Mouse (Mus musculus) MEL (cell line): ENCODE results near the gene Pigq. TPM values are rescaled to one million over a fixed set of nuclear protein-coding genes. Genes with fewer than 3 reads are reported as not detected.

Source experiments
- DNase-seq: peaks from one replicate; pipeline ENCODE4 v3.0.0; 2011; ENCODE audit warnings: low read depth, low spot score
- H3K27ac ChIP-seq: 2 replicates; pipeline ENCODE4 v1.5.1; 2012; ENCODE audit warnings: low read depth, mild to moderate bottlenecking, control low read depth, low read length, moderate library complexity; ENCODE audit not compliant: control insufficient read depth
- H3K27me3 ChIP-seq, 2 experiments: fragments of 150-350 bp in 1 of 2; sonication (generic) in 1 of 2; 2 replicates each; pipeline ENCODE4 v1.6.1; 2012; ENCODE audit warnings: low read length in 2 of 2, mild to moderate bottlenecking in 2 of 2, improper control_type of control experiment in 1 of 2, moderate library complexity in 1 of 2; ENCODE audit not compliant: insufficient read depth in 2 of 2, control insufficient read depth in 1 of 2
- H3K36me3 ChIP-seq, 2 experiments: 2 replicates each; pipeline ENCODE4 v1.6.1; 2012 to 2014; ENCODE audit warnings: low read length in 2 of 2, improper control_type of control experiment in 1 of 2, inconsistent platforms in 1 of 2, mild to moderate bottlenecking in 1 of 2; ENCODE audit not compliant: insufficient read depth in 2 of 2, control insufficient read depth in 1 of 2
- H3K4me1 ChIP-seq, 2 experiments: fragments of 150-350 bp in 1 of 2; sonication (generic) in 1 of 2; 2 replicates each; pipeline ENCODE4 v1.6.1; 2012; ENCODE audit warnings: low read length in 2 of 2, improper control_type of control experiment in 1 of 2, mild to moderate bottlenecking in 1 of 2; ENCODE audit not compliant: insufficient read depth in 2 of 2, control insufficient read depth in 1 of 2
- H3K4me3 ChIP-seq, 2 experiments: fragments of 150-350 bp in 1 of 2; sonication (generic) in 1 of 2; 2 replicates each; pipeline ENCODE4 v1.5.1; 2012; ENCODE audit warnings: low read depth in 2 of 2, low read length in 2 of 2, mild to moderate bottlenecking in 2 of 2, moderate library complexity in 2 of 2, control low read depth in 1 of 2, improper control_type of control experiment in 1 of 2; ENCODE audit not compliant: control insufficient read depth in 1 of 2, insufficient read depth in 1 of 2
- H3K79me2 ChIP-seq: 2 replicates; pipeline ENCODE4 v1.6.1; 2012; ENCODE audit warnings: mild to moderate bottlenecking, low read length, moderate library complexity; ENCODE audit not compliant: control insufficient read depth, poor library complexity, insufficient read depth
- H3K9ac ChIP-seq: 2 replicates; pipeline ENCODE4 v1.6.1; 2012; ENCODE audit warnings: low read depth, mild to moderate bottlenecking, control low read depth, low read length, moderate library complexity; ENCODE audit not compliant: control insufficient read depth, poor library complexity, severe bottlenecking
- H3K9me3 ChIP-seq: fragments of 150-350 bp; sonication (generic); replicated peaks from 2 replicates; pipeline ENCODE4 v1.6.1; 2012; ENCODE audit warnings: mild to moderate bottlenecking, low read length, improper control_type of control experiment, moderate library complexity; ENCODE audit not compliant: insufficient read depth
- E2F4 ChIP-seq: IDR thresholded peaks from 2 replicates; pipeline ENCODE4 v1.6.1; 2011; ENCODE audit warnings: low read depth, low read length, improper control_type of control experiment, borderline replicate concordance
- ELF1 ChIP-seq: IDR thresholded peaks from 2 replicates; pipeline ENCODE4 v1.6.1; 2014; ENCODE audit warnings: low read depth, mild to moderate bottlenecking, inconsistent platforms, low read length, improper control_type of control experiment, moderate library complexity
- ETS1 ChIP-seq: IDR thresholded peaks from 2 replicates; pipeline ENCODE4 v1.6.1; 2012; ENCODE audit warnings: low read depth, mild to moderate bottlenecking, inconsistent platforms, low read length, improper control_type of control experiment, moderate library complexity
- GATA1 ChIP-seq: IDR thresholded peaks from 2 replicates; pipeline ENCODE4 v1.6.1; 2011; ENCODE audit warnings: low read depth, low read length, improper control_type of control experiment
- HCFC1 ChIP-seq: IDR thresholded peaks from 2 replicates; pipeline ENCODE4 v1.6.1; 2012; ENCODE audit warnings: low read depth, mild to moderate bottlenecking, inconsistent platforms, low read length, improper control_type of control experiment, moderate library complexity
- JUND ChIP-seq: IDR thresholded peaks from 2 replicates; pipeline ENCODE4 v1.6.1; 2011; ENCODE audit warnings: low read depth, mild to moderate bottlenecking, improper control_type of control experiment, low read length
- KAT2A ChIP-seq: conservative IDR thresholded peaks from 2 replicates; pipeline ENCODE4 v1.6.1; 2012; ENCODE audit warnings: low read depth, low read length, improper control_type of control experiment, inconsistent platforms
- MAFK ChIP-seq: IDR thresholded peaks from 2 replicates; pipeline ENCODE4 v1.6.1; 2011; ENCODE audit warnings: low read depth, mild to moderate bottlenecking, low read length, improper control_type of control experiment, borderline replicate concordance
- MAX ChIP-seq: IDR thresholded peaks from 2 replicates; pipeline ENCODE4 v1.6.1; 2011; ENCODE audit warnings: low read length, improper control_type of control experiment
- MEF2A ChIP-seq: IDR thresholded peaks from 2 replicates; pipeline ENCODE4 v1.6.1; 2014; ENCODE audit warnings: low read depth, mild to moderate bottlenecking, inconsistent platforms, low read length, improper control_type of control experiment; ENCODE audit not compliant: poor library complexity, insufficient replicate concordance, severe bottlenecking; ENCODE audit errors: extremely low read depth
- MYC ChIP-seq: IDR thresholded peaks from 2 replicates; pipeline ENCODE4 v1.6.1; 2011; ENCODE audit warnings: low read depth, mild to moderate bottlenecking, low read length, improper control_type of control experiment, moderate library complexity
- NELFE ChIP-seq: IDR thresholded peaks from 2 replicates; pipeline ENCODE4 v1.6.1; 2011; ENCODE audit warnings: low read depth, low read length, improper control_type of control experiment
- POLR2A ChIP-seq, 2 experiments: IDR thresholded peaks; 2 replicates each; pipeline ENCODE4 v1.6.1; 2011 to 2012; ENCODE audit warnings: low read length in 2 of 2, mild to moderate bottlenecking in 2 of 2, control low read depth in 1 of 2, improper control_type of control experiment in 1 of 2, low read depth in 1 of 2, moderate library complexity in 1 of 2; ENCODE audit not compliant: control insufficient read depth in 1 of 2, insufficient read depth in 1 of 2, poor library complexity in 1 of 2
- RCOR1 ChIP-seq: IDR thresholded peaks from 2 replicates; pipeline ENCODE4 v1.6.1; 2012; ENCODE audit warnings: low read depth, mild to moderate bottlenecking, inconsistent platforms, low read length, improper control_type of control experiment
- SMC3 ChIP-seq: IDR thresholded peaks from 2 replicates; pipeline ENCODE4 v1.6.1; 2011; ENCODE audit warnings: low read depth, low read length, improper control_type of control experiment
- UBTF ChIP-seq: IDR thresholded peaks from 2 replicates; pipeline ENCODE4 v1.6.1; 2012; ENCODE audit warnings: low read depth, mild to moderate bottlenecking, inconsistent platforms, low read length, improper control_type of control experiment, moderate library complexity, borderline replicate concordance; ENCODE audit not compliant: insufficient read depth
- USF1 ChIP-seq: IDR thresholded peaks from 2 replicates; pipeline ENCODE4 v1.6.1; 2014; ENCODE audit warnings: low read depth, mild to moderate bottlenecking, inconsistent platforms, low read length, improper control_type of control experiment, moderate library complexity
- USF2 ChIP-seq, 2 experiments: IDR thresholded peaks; 2 replicates each; pipeline ENCODE4 v1.6.1; 2011 to 2012; ENCODE audit warnings: improper control_type of control experiment in 2 of 2, low read length in 2 of 2, borderline replicate concordance in 1 of 2, inconsistent platforms in 1 of 2, low read depth in 1 of 2, mild to moderate bottlenecking in 1 of 2; ENCODE audit not compliant: insufficient read depth in 1 of 2
- ZC3H11A ChIP-seq: IDR thresholded peaks from 2 replicates; pipeline ENCODE4 v1.6.1; 2012; ENCODE audit warnings: low read depth, mild to moderate bottlenecking, inconsistent platforms, low read length, improper control_type of control experiment
- ZNF384 ChIP-seq: IDR thresholded peaks from 2 replicates; pipeline ENCODE4 v1.6.1; 2012; ENCODE audit warnings: low read depth, mild to moderate bottlenecking, inconsistent platforms, low read length, improper control_type of control experiment
- polyA plus RNA-seq, 2 experiments: library from polyadenylated mRNA; stranded (reverse) in 1 of 2; unstranded in 1 of 2; fragments of >175 nt in 1 of 2; fragments of >200 nt in 1 of 2; gene quantifications; 2 replicates each; pipeline versions ENCODE4 v1.2.1 to v1.2.4; 2012; ENCODE audit warnings: low replicate concordance in 2 of 2, low read depth in 1 of 2; ENCODE audit not compliant: insufficient read length in 2 of 2, insufficient read depth in 1 of 2, missing spikeins in 1 of 2
- total RNA-seq: library from RNA; depleted of rRNA; stranded (reverse); fragments of 300-350 nt; gene quantifications from 2 replicates; pipeline ENCODE4 v1.2.3, GENCODE M21; 2012

Pigq gene
- total and polyA plus RNA-seq, 3 experiments: 67.8 to 825 (median 193) TPM

DNA sequence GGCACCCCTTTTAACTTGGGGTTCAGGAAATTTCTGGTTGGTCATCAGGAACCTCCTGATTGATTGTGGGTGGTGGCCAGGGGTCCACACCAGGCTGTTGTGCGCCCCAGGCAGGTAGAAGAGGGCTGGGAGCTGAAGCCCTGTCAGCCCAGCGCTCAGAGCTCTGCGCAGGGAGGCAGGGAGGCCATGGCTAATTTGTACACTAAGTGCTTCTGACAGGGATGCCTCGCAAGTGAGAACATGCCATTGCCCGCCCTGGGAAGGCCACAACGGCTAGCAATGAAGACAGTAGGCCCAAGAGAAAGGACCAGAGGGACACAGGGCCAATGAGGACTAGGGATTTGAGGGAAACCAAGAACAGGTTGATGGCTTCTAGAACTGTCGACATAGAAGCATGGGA, 11.9 kb upstream of the Pigq start:
- no peaks in the 10 kb centered on the region for H3K9me3 ChIP-seq
- peaks cover 3 to 8% of the 10 kb centered on the region in 2 experiments; a peak in 3 of 4 replicates for H3K4me1 ChIP-seq
- H3K27ac ChIP-seq: no peak overlapping the region
- no peaks in the 10 kb centered on the region for H3K27me3 ChIP-seq
- H3K36me3 ChIP-seq: peaks cover 0 to 6% of the 10 kb centered on the region in 2 experiments; a peak in 3 of 4 replicates
- no peaks in the 10 kb centered on the region for H3K79me2 ChIP-seq
- H3K4me3 ChIP-seq: no peak overlapping the region
- TF ChIP-seq POLR2A (IDR thresholded peaks at IDR 0.05; ENCODE audit: control insufficient read depth in 1 of 2, insufficient read depth in 1 of 2, low read depth in 1 of 2, low read length in 2 of 2, poor library complexity in 1 of 2): no peak
- no peak for TF ChIP-seq USF2 (IDR thresholded peaks at IDR 0.05; ENCODE audit: borderline replicate concordance in 1 of 2, insufficient read depth in 1 of 2, low read depth in 1 of 2, low read length in 2 of 2)
- TF ChIP-seq MEF2A: no peak
- TF ChIP-seq USF1: no peak
- no peak for TF ChIP-seq ETS1
- no peak for TF ChIP-seq SMC3
- TF ChIP-seq MYC: no peak
- TF ChIP-seq JUND: no peak
- no peak for TF ChIP-seq RCOR1
- no peak for DNase-seq
- H3K9ac ChIP-seq: no peak overlapping the region

DNA sequence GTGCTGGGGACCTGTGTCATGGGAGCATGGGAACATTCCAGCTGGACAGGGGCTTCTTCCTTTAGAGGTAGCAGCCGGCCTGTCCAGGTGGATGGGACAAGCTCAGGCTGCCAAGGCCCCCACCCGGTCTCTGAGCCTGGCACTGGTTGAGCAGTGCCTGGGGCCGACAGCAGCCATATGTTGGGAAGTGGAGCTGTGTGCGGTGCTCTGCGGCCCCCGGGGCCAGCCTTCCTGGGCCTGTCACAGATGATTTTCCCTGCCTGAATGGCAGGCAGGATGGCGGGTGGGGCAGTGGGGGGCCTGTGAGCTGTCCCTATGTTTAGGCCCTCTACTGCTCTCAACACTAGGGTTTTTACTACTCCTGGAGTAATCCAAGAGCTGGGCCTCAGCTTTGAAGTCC, 11.5 kb upstream of the Pigq start:
- Histone ChIP-seq H3K4me3 (no peak overlapping the region), H3K27me3 (no peaks in the 10 kb centered on the region), H3K79me2 (no peaks in the 10 kb centered on the region), H3K36me3 (peaks cover 0 to 6% of the 10 kb centered on the region in 2 experiments; a peak in 3 of 4 replicates), H3K9me3 (no peaks in the 10 kb centered on the region), H3K4me1 (peaks cover 3 to 8% of the 10 kb centered on the region in 2 experiments; a peak in 3 of 4 replicates), H3K9ac (no peak overlapping the region), H3K27ac (no peak overlapping the region)
- TF ChIP-seq ELF1 (no peak), ZNF384 (no peak)
- DNase-seq: no peak

DNA sequence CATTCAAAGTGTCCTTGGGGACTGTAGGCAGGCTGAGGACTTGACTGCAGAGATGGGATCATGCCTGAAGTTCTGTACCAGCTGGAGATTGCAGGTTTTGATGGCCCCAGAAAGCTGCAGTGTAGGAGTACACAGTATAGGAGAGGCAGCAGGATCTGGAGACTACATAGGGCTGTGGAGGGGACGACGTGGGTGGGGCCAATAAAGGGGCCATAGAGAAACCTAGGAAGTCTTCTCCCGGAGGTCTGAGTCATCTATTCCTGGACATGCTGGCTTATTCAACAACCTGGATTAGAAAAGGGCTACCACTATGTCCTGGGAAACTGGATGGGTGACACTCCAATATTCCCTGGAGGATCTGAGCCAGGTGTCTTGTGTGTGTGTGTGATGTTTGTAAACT, 11.0 kb upstream of the Pigq start:
- H3K36me3 ChIP-seq: peaks cover 0 to 2% of the 10 kb centered on the region in 2 experiments; a peak in 3 of 4 replicates
- no peak for TF ChIP-seq UBTF
- no peak for TF ChIP-seq KAT2A
- no peak for TF ChIP-seq MAX
- no peak for TF ChIP-seq HCFC1
- no peak for TF ChIP-seq NELFE
- TF ChIP-seq E2F4: no peak
- no peak for TF ChIP-seq POLR2A (IDR thresholded peaks at IDR 0.05; ENCODE audit: control insufficient read depth in 1 of 2, insufficient read depth in 1 of 2, low read depth in 1 of 2, low read length in 2 of 2, poor library complexity in 1 of 2)
- no peak for TF ChIP-seq JUND
- no peak for TF ChIP-seq GATA1
- TF ChIP-seq MAFK: no peak
- no peak for TF ChIP-seq ZC3H11A
- no peak for TF ChIP-seq ETS1
- H3K27me3 ChIP-seq: no peaks in the 10 kb centered on the region
- no peak overlapping the region for H3K27ac ChIP-seq
- no peak for DNase-seq
- no peaks in the 10 kb centered on the region for H3K79me2 ChIP-seq
- H3K9ac ChIP-seq: no peak overlapping the region
- H3K9me3 ChIP-seq: no peaks in the 10 kb centered on the region
- no peak overlapping the region for H3K4me3 ChIP-seq
- H3K4me1 ChIP-seq: peaks cover 0 to 4% of the 10 kb centered on the region in 2 experiments; a peak in 3 of 4 replicates
